Mouse (Mus musculus) spleen, adult 2 months (tissue): Measurements from ENCODE around the gene U2surp.

Source experiments
- CTCF ChIP-seq: fragments of 200-500 bp; IDR thresholded peaks from 2 replicates; pipeline ENCODE4 v1.5.1; 2011; ENCODE audit warnings: mild to moderate bottlenecking, inconsistent platforms; ENCODE audit not compliant: insufficient read depth, insufficient read length, insufficient replicate concordance; ENCODE audit errors: extremely low read depth
- POLR2A ChIP-seq: fragments of 200-500 bp; IDR thresholded peaks from 2 replicates; pipeline ENCODE4 v1.6.1; 2011; ENCODE audit warnings: low read depth, low read length, inconsistent platforms

- no peak for TF ChIP-seq POLR2A
- TF ChIP-seq CTCF: no peak
Measured at GRCm38 (mm10) chr9:95559936-95560735, 48.3 kb upstream of the U2surp start.
